Mouse (Mus musculus) ES-Bruce4 (cell line): ENCODE measurements around the gene Slc25a10.

Source experiments
- CTCF ChIP-seq: IDR thresholded peaks from one replicate; pipeline ENCODE4 v1.8.1; 2011; ENCODE audit warnings: low read depth, low read length
- EP300 ChIP-seq: IDR thresholded peaks from 2 replicates; pipeline ENCODE4 v1.6.1; 2011; ENCODE audit warnings: low read depth, low read length; ENCODE audit not compliant: insufficient read depth
- POLR2A ChIP-seq: IDR thresholded peaks from one replicate; pipeline ENCODE4 v1.8.1; 2011; ENCODE audit warnings: low read length; ENCODE audit not compliant: insufficient read depth

DNA sequence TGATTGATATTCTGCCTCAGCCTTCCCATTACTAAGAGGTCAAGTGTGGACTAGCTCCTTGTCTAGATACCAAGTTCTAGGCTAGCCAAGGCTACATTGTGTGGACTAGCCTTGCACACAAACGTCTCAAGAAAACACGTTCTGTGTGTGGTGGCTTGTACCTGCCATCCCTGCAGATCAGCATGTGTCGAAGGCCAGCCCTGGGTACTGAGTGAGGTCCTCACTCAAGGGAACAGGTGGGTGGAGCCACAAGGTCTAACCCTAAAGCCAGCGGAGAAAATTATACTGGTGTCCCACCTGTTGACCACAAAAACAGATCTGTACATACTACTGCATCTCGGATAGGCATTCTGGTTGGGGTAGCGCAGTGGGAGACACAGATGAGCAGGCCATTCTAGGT is 8.3 kb downstream of the Slc25a10 start:
- TF ChIP-seq CTCF (no peak), POLR2A (no peak), EP300 (no peak)
